Mouse (Mus musculus): ENCODE measurements around the gene Acbd4.

DNA sequence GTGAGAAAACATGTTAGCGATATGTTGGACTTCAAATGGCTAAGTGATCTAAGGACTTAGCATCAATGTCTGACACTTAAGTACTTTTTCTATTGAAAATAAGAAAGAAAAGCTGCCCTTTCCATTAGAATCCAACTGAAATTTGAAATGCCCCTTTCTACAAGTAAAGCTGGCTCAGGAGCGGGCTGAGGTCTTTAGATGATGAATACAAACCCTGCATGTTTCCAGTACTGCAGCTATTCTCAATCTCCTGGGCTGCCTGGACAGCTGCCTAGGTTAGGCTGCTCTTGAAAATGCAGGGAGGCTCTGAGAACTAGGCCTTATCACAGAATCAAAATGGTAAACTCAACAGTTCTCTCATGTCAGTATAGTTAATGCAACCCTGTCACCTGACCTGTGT is 17.4 kb downstream of the Acbd4 start:
- no peak for TF ChIP-seq CTCF (conservative IDR thresholded peaks at IDR 0.05; ENCODE audit: low read length)
- no peak for TF ChIP-seq NANOG (IDR thresholded peaks at IDR 0.05; ENCODE audit: borderline replicate concordance, low read length)
- TF ChIP-seq POU5F1 (IDR thresholded peaks at IDR 0.05; ENCODE audit: borderline replicate concordance, low read length) = no peak

Data from E14TG2a.4 (cell line).